Mouse (Mus musculus): ENCODE results near the gene Rad51b.

Rad51b gene

DNA sequence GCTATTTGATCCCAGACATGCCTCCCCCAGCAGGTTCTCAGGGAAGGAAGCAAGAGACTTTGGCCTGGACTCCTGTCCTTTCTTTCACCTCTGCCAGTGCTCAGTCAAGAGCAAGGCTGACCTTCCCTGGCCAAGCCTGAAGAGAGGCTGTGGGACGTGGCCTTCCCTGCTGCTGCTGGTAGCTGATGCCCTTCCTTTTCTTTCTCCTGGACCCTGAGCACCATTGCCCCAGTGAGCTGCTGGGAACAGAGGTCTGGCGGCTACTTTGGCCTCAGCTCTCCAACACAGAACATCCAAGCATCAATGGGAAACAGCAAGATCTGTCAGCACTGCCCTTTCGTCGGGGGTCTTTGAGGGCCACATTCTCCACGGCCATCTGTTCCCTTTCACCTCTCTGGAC lies 455.1 kb downstream of the Rad51b start:
- ChIA-PET CTCF (interaction anchor here in 2 of 4 experiments (0.5 to 0.7 kb wide), 2 partner anchors 139 to 376 kb away, joined by 3 to 10 read pairs; no protein-coding TSS in a partner anchor), POLR2A (interaction anchor here in 2 of 4 experiments (0.7 to 1.0 kb wide), 2 partner anchors 361 to 986 kb away, joined by 3 read pairs; partner anchors contain the start of gene Zfp36l1 (in 1 of the 2))

DNA sequence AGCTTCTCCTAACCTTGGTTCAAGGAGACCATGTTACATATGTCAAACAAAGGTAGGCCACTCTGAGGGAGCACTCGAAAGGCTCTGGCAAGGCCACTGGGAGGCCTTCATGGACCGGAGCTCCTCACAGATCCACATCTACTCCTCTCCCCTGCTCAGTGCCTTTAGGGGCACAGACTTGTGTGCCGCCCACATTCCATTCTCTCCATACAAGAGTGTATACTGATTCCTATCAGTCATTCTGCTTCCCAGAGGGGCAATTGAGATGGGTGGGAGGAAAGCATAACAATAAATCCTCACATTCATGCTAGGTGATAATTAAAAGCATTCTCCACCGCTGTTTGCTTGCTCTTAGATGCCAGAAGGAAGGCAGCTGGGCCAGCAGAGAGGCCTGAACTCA lies 458.5 kb downstream of the Rad51b start:
- ChIA-PET POLR2A (interaction anchor here in 1 of 4 experiments (0.5 kb wide), 1 partner anchor 357 kb away, joined by 5 read pairs; the partner anchor contains the start of gene Zfp36l1), CTCF (interaction anchor here in 1 of 4 experiments (0.6 kb wide), 1 partner anchor 391 kb away, joined by 3 read pairs; no protein-coding TSS in a partner anchor)

DNA sequence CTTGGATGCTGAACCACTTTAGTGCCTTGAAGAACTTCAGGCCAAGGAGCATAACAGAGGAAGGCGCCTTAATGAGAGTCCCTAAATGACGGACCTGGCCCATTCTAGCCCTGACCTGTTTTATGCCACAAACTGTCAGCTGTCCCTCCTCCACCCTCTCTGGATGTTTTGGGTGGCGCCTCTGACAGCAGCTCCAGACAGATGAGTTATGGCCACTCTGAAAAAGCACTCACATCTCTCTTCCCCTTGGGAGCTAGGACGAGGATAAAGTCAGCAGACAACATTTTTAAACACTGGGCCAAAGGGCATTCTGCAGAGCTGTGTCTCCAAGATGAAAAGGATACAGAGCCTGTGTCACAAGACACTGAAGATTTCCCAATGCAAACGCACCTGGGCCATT lies 459.3 kb downstream of the Rad51b start:
- ChIA-PET POLR2A (interaction anchor here in 2 of 4 experiments (0.7 to 1.3 kb wide), 2 partner anchors 8 to 11 kb away, joined by 3 to 5 read pairs; no protein-coding TSS in a partner anchor), CTCF (interaction anchor here in 1 of 4 experiments (0.6 kb wide), 1 partner anchor 404 kb away, joined by 3 read pairs; no protein-coding TSS in a partner anchor)

DNA sequence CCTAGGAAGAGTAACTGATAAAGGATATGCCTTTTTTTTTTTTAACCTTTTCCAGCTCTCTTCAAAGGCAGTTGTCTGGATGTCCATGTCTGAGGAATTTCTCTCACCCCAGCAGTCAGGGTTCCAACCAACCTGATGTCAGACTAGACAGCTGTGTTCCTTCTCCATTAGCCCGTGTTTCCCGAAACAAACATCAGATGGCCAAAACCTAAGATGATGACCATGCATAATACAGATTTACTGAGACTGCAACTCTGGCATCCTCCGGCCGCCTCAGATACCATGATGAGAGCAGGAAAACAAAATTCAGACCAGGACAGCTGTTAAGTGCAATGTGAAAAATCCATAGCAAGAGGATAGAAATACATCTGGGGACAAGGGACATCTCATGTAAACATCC lies 460.7 kb downstream of the Rad51b start:
- ChIA-PET CTCF (interaction anchor here in 2 of 4 experiments (0.6 to 0.7 kb wide), 3 partner anchors 351 to 468 kb away, joined by 3 to 18 read pairs (median 6); no protein-coding TSS in a partner anchor), POLR2A (interaction anchor here in 1 of 4 experiments (0.6 to 1.4 kb wide), 3 partner anchors 10 to 253 kb away, joined by 3 to 5 read pairs (median 4); no protein-coding TSS in a partner anchor)

DNA sequence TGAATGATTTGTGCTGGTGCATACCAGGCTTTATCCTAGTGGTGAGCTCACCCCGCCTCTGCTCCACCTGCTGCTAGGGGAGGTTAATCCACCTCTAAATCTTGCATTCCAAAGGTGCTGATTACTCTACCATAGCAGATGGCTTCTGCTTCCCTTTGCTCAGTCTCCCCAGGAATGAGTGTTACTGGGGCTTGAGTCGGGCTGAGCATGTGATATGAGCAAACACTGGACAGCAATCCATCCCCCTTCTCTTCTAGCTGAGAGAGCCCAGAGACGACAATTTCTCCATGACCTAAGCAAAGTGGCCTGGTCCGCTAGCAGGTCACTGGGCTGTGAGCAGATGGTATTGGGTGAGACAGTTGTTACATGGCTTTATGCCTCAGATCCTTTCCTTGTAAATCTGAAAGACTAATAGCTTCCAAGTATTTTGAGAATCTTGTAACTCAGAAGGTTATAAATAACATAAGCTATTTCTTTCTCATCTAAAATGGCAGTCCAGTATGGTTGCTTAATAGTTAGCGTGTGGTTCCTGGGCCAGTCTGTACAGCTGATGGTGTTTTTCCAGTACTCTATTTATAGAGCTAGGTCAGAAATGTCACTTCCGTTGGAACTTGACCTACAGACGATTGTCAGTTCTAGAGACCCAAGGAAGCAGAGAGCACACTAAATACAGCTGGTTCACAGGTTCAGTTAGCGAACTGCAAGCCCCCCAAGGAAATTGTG lies 462.3 kb downstream of the Rad51b start:
- CTCF ChIA-PET, result interaction anchor here in 2 of 4 experiments (0.9 to 1.3 kb wide), 5 partner anchors 12 to 400 kb away, joined by 3 to 6 read pairs (median 3); no protein-coding TSS in a partner anchor
- POLR2A ChIA-PET, result interaction anchor here in 3 of 4 experiments (0.5 to 2.1 kb wide), 5 partner anchors 9 to 961 kb away, joined by 3 to 6 read pairs (median 3); no protein-coding TSS in a partner anchor

DNA sequence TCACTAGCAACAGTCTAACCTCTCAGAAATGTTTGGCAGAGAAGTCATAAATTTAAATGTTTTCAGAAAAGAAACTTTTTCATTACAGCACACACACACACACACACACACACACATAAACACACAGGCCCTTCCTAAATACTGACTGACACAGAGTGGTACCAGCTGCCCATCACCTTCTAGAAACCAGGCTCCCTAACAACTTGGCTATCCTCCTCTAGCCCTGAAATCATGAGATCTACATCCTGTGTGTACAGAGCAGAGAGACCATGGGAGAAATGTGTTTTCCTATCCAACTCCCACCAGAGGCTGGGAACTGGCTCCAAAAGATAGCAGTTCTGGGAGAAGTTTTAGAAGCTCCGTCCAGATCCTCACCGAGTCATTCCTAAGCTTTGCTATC lies 464.1 kb downstream of the Rad51b start:
- POLR2A ChIA-PET, result interaction anchor here in 1 of 4 experiments (0.7 to 1.2 kb wide), 2 partner anchors 39 to 320 kb away, joined by 3 read pairs; no protein-coding TSS in a partner anchor
- CTCF ChIA-PET, result interaction anchor here in 1 of 4 experiments (0.5 to 0.6 kb wide), 2 partner anchors 42 to 375 kb away, joined by 3 to 9 read pairs; no protein-coding TSS in a partner anchor

DNA sequence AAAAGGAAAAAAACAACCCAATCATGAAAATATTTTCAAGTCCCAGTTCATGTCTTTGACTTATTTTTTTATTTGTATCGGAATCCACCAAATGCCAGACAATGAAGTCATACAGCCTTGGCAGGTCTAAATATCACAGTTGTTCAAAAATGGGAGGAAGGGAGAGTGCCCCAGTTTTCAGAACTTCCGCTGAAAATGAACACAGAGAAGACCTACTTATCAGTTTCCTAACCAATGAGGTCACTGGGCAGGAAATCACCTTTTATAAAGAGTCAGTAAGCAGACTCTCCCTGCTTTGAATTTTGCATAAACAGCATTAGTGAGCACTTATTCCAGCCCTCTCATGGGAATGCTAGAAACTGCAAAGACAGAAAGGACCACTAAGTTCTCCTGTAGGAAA lies 465.0 kb downstream of the Rad51b start:
- ChIA-PET POLR2A (no interaction called here), CTCF (no interaction called here)

DNA sequence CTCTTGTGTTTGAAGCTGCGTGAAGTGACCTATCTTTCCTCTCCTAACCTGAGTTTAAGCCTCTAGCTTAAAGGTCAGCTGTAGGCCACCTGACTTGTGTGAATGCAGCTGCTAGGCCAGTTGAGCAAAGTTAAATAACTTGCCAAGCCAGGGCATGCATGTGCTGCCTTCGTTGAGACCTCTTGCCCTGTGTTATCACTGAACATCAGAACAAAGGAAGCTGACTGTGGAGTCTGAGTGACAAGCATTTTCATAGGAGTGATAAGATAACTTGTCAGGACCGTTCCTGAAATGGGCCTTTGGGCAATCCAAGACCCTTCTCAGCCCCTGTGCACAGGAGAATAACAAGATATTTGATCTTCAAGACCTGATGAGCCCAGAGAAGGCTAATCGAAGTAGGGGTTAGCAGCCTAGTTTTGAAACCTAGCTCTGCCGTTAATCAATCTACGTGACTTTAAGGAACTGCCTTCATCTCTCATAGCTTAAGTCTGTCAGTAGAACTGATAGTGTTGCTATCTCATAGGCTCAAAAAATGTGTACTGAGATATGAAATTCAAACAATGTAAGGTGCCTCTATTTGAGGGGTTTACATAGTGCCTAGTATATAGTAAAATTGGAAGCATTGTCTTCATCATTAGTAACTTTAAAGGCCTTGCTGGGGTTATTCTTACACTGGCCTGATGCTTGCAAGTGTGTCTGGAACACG lies 465.6 kb downstream of the Rad51b start:
- CTCF ChIA-PET, result no interaction called here
- POLR2A ChIA-PET, result no interaction called here

DNA sequence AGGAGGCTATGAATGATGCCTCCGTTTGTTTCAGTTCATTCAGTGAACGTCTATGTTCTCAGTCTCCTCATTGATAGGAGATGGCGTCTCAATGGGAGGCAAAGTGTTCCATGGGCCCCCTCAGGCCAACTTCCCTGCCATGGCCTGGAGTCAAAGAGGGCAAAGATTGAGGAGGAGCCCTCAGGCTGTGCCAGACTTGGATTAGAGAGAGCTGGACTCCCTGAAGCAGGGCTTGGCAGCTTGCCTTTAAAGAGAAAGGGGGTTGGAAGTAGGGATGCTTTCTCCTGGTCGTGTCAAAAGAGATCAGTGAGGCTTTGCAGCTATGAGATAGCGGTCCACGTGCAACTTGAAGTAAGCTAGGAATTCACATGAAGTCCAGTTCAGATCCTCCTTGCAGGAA lies 469.0 kb downstream of the Rad51b start:
- CTCF ChIA-PET, result interaction anchor here in 2 of 4 experiments (0.5 to 0.7 kb wide), 2 partner anchors 288 to 368 kb away, joined by 3 to 6 read pairs; no protein-coding TSS in a partner anchor
- POLR2A ChIA-PET, result interaction anchor here in 1 of 4 experiments (1.0 kb wide), 1 partner anchor 8 kb away, joined by 3 read pairs; no protein-coding TSS in a partner anchor

DNA sequence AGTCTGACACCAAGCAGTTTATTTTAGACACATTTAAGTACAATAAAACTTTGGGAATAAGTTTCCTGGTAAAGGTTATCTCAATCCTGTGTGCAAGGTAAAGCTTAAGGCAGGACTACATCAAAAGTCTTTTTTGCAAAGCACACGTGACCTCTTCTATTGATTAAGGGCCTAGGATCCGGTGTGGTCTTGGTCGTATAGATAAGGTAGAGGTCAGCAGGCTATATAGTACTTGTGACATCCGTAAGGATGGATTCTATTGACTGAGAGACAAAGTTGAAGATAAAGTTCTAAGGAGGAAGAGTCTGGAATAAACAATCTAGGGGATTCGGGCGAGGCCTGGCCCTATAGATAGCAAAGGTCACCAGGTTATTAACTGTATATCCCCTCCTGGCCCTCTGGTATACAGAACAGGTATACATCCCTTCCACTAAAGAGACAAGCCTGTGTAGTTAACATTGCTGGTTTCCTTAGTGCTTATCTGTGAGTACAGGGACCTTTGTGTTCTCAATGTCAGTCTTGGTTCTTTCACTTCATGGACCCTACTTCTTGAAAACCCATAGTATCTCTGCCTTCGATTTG lies 471.8 kb downstream of the Rad51b start:
- ChIA-PET CTCF (no interaction called here), POLR2A (interaction anchor here in 1 of 4 experiments (1.4 kb wide), 1 partner anchor 9 kb away, joined by 6 read pairs; no protein-coding TSS in a partner anchor)

DNA sequence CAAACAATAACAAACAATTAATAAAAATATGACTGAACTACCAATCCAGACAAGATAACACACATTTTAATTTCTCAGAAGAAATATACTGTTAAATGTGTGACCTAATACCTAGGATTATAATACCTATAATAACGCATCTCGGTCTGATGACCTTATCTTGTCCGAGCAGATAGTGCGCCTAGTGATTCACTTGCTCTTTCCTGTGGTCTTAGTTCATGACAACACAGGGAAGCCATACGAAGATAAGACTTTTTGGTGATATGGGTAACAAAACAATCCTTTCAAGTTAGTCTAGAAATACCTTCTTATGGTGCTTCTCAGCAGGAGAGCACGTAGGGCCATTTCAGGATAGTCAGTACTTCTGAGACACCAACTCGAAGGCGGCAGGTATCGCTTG lies 472.7 kb downstream of the Rad51b start:
- CTCF ChIA-PET, result interaction anchor here in 1 of 4 experiments (0.7 kb wide), 1 partner anchor 723 kb away, joined by 3 read pairs; no protein-coding TSS in a partner anchor

DNA sequence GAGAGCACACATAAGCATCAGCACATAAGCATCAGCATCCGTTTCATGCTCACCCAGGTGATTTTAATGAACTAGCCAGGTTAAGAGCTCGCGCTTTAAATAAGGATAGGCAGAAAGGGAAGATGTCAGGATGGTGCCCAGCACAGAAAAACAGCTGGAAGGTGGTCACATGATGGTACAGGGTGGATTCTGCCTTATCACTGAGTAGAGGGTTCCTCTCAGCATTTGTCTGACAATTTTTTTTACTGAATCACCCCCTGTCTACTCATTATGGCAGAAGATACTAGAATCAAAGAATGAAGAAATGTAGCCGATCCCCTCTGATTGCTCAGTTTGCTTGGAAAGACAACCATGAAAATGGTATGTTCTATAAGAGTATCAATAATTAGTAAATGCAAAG lies 474.1 kb downstream of the Rad51b start:
- ChIA-PET CTCF (no interaction called here), POLR2A (no interaction called here)

More for the DNA sequence above, 472.7 kb downstream of the Rad51b start:
- POLR2A ChIA-PET, result interaction anchor here in 1 of 4 experiments (0.9 kb wide), 1 partner anchor 70 kb away, joined by 3 read pairs; no protein-coding TSS in a partner anchor

DNA sequence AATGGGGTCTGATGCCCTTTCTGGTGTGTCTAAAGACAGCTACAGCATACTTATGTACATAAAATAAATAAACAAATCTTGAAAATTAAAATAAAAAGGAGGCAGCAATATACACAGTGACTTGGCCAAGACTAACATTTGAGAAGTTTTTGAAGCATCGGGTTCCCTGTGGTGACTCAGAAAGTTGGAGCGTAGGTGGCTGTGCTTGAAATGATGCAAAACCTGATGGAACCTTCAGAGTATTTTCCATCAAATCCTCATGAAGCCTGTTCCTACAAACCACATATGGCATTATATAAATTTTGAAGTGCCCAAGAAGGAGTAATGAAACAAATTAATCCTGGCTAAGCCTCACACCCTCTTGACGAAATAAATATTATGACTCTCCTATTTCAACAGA lies 474.7 kb downstream of the Rad51b start:
- ChIA-PET CTCF (no interaction called here), POLR2A (no interaction called here)

DNA sequence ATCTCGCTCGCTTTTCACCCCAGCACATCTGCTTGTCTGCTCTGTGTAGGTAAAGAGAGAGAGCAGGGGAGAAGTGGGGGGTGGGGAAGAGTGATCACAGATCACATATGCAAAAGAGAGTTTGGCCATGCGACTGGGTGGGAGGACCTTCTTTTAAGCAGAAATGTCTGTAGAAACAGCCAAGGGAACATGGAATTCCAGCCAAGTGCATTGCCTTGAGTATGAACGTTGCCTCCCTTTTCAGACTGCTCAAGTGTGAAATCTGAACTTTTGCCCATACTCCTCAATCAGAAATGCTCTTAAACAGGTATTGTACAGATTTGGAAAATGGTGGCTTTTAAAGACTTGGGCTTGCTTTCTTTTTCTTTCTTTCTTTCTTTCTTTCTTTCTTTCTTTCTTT lies 476.2 kb downstream of the Rad51b start:
- CTCF ChIA-PET, result interaction anchor here in 1 of 4 experiments (1.0 kb wide), 1 partner anchor 160 kb away, joined by 4 read pairs; no protein-coding TSS in a partner anchor
- POLR2A ChIA-PET, result no interaction called here

DNA sequence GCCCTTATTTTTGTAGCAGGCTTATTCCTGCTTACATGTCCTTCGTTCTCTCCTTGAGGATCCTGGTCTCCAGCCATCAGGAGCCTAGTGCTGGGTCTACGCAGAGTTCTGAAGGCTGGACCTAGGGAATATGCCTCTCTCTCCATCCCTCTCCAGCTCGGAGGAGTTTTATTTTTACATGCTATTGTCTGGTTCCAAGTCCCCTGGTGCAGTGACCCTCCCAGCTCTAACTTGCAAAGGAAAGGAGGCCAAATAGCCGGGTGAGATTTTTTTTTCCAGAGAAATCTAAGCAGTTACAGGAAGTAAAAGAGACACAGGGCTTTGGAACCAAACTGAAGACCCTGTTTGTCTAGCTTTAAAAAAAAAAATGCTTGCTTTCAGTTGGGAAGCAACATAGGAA lies 477.5 kb downstream of the Rad51b start:
- ChIA-PET POLR2A (interaction anchor here in 2 of 4 experiments (0.6 to 0.8 kb wide), 2 partner anchors 8 to 541 kb away, joined by 3 to 4 read pairs; no protein-coding TSS in a partner anchor), CTCF (no interaction called here)

DNA sequence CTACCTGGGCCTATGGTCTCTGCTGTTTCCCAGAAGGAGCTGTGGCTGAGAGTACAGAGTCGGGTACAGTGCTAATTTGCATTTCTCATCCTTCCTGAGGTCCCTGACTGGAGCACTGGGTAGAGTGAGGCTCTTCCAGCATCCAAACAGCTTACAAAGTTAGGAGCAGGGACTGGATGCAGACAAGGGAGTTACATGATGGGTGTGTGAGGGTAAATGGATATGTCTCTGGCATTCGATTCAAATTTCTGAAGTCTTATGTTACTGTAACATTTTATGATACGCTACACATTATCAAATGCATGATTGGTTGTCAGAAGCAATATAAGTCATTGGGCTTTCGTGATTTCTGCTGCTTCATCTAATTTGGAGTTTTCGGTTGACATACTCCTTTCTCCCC lies 479.7 kb downstream of the Rad51b start:
- ChIA-PET CTCF (no interaction called here), POLR2A (interaction anchor here in 1 of 4 experiments (0.7 to 1.3 kb wide), 3 partner anchors 23 to 433 kb away, joined by 3 read pairs; no protein-coding TSS in a partner anchor)

DNA sequence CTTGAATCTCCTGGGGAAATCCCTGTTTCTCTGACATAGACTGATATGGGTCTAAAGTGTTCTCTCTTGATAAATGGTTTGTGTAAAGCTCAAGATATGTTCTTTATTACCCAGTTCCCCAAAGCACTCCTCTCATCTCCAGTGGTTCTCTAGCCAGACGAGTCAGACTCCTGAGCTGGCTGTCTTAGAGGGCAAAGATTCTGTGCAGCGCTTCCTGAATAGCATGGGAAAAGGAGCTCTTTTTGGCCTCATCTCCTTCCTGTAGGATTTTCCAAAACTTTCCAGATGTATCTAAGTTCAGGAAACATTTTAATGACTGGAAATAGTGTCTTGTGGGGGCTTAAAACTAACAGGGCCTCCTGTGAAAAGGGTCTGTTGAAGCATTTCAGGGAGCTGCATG lies 483.7 kb downstream of the Rad51b start:
- CTCF ChIA-PET, result interaction anchor here in 1 of 4 experiments (0.6 kb wide), 1 partner anchor 551 kb away, joined by 3 read pairs; no protein-coding TSS in a partner anchor
- POLR2A ChIA-PET, result interaction anchor here in 1 of 4 experiments (1.2 kb wide), 1 partner anchor 484 kb away, joined by 3 read pairs; the partner anchor contains the start of gene Rad51b

DNA sequence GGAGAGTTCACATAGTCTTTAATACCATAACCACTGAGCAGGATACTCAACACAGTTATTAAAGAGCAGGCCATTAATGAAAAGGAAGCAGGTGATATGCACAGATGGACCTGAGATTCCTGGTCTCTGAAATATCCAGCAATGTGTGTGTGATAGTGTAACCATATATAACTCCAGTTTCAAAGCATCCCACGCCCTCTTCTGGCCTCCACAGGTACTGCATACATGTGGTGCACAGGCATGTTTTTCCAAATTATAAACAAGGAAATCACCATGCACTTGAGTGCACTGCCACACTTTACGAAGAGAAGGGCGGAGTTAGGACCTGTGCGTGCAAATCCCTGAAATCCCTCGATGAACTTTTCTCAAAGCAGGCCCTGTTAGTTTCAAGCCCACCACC lies 484.7 kb downstream of the Rad51b start:
- CTCF ChIA-PET, result no interaction called here
- POLR2A ChIA-PET, result interaction anchor here in 1 of 4 experiments (1.0 kb wide), 1 partner anchor 336 kb away, joined by 3 read pairs; no protein-coding TSS in a partner anchor
